Mouse (Mus musculus) thymus, adult 2 months (tissue): Measurements from ENCODE around the gene Pcp4l1. TPM values are rescaled to one million over a fixed set of nuclear protein-coding genes. Genes with fewer than 3 reads are reported as not detected.
A peak's percentile ranks its signal among the peaks of the same experiment; 100 is the strongest.

ENCODE experiments used
- DNase-seq: peaks from one replicate; pipeline ENCODE4 v3.0.0; 2021
- H3K27ac ChIP-seq: fragments of 200-500 bp; 2 replicates; pipeline ENCODE4 v1.5.1; 2012; ENCODE audit warnings: low read length, control low read depth; ENCODE audit not compliant: control insufficient read depth, insufficient read depth
- H3K27me3 ChIP-seq: fragments of 200-500 bp; 2 replicates; pipeline ENCODE4 v1.6.1; 2012; ENCODE audit warnings: mild to moderate bottlenecking, low read length, moderate library complexity, mixed read lengths; ENCODE audit not compliant: control insufficient read depth, insufficient read depth
- H3K36me3 ChIP-seq: fragments of 200-500 bp; 2 replicates; pipeline ENCODE4 v1.6.1; 2012; ENCODE audit warnings: mild to moderate bottlenecking, low read length, moderate library complexity; ENCODE audit not compliant: control insufficient read depth, insufficient read depth
- H3K4me1 ChIP-seq: fragments of 200-500 bp; replicated peaks from 2 replicates; pipeline ENCODE4 v1.6.1; 2012; ENCODE audit warnings: low read length; ENCODE audit not compliant: control insufficient read depth, insufficient read depth
- H3K4me3 ChIP-seq: fragments of 200-500 bp; 2 replicates; pipeline ENCODE4 v1.5.1; 2012; ENCODE audit warnings: mild to moderate bottlenecking, low read length, control low read depth, moderate library complexity; ENCODE audit not compliant: control insufficient read depth, insufficient read depth
- CTCF ChIP-seq: fragments of 200-500 bp; IDR thresholded peaks from 2 replicates; pipeline ENCODE4 v1.5.1; 2012; ENCODE audit warnings: mild to moderate bottlenecking, control low read depth, low read length, moderate library complexity, borderline replicate concordance; ENCODE audit not compliant: control insufficient read depth, poor library complexity, insufficient read depth; ENCODE audit errors: extremely low read depth
- POLR2A ChIP-seq: fragments of 200-500 bp; IDR thresholded peaks from 2 replicates; pipeline ENCODE4 v1.6.1; 2012; ENCODE audit warnings: mild to moderate bottlenecking, low read length, control low read depth, moderate library complexity; ENCODE audit not compliant: control insufficient read depth, poor library complexity, insufficient read depth; ENCODE audit errors: extremely low read depth
- WGBS: fragments of 180-500 bp; shearing (Covaris S2); methylation state at CpG from one replicate; pipeline ENCODE4 v1.1.7; 2018; 5-methylcytosine and 5-hydroxymethylcytosine counted together
- polyA plus RNA-seq: library from polyadenylated mRNA; depleted of rRNA; stranded (reverse); fragments of >200 nt; gene quantifications from 2 replicates; pipeline ENCODE4 v1.2.3, GENCODE M21; 2012

Gene Pcp4l1
- polyA plus RNA-seq, 1 experiment: 7.3 TPM

DNA sequence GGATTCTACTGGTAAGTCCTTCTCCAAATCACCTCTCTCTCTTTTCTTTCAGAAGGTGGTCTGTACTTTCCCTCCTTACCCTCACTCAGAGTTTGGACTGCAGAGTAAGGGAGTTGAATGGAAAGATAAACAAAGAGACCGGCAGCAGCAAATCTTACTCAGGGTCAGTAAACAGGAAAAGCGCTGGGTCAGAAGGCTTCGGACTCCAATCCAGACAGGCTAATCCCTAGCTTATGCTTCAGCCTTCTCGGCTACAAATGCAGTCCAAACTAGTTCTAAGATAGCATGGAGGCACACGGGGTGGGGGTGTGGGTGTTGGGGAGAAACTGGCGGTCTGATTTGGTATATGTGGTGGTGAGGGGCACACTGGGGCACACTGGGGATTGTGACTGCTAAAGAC is 41.4 kb upstream of the Pcp4l1 start:
- peaks cover 74% of the 10 kb centered on the region for H3K36me3 ChIP-seq
- WGBS: 95% methylated on average over 6 of the region's 6 CpGs
- no peak overlapping the region for H3K4me3 ChIP-seq
- H3K27me3 ChIP-seq: no peaks in the 10 kb centered on the region
- TF ChIP-seq POLR2A (no peak), CTCF (no peak)
- no peak for DNase-seq
- H3K27ac ChIP-seq: no peak overlapping the region
- H3K4me1 ChIP-seq: 0 out of 2 replicates have a peak, but pooled peaks cover 2% of the 10 kb centered on the region

- peaks cover 62% of the 10 kb centered on the region for H3K36me3 ChIP-seq
- TF ChIP-seq CTCF: no peak
- TF ChIP-seq POLR2A: no peak
Observed at GRCm38 (mm10) chr1:171235791-171236190, 39.7 kb upstream of the Pcp4l1 start.

GRCm38 (mm10) chr1:171234538-171234937 is 38.5 kb upstream of the Pcp4l1 start:
- Histone ChIP-seq H3K4me3 (no peak overlapping the region), H3K27ac (no peak overlapping the region), H3K36me3 (peaks cover 52% of the 10 kb centered on the region), H3K27me3 (no peaks in the 10 kb centered on the region), H3K4me1 (peaks cover 4% of the 10 kb centered on the region; the same call in 1 of the 2 replicates)
- no peak for TF ChIP-seq POLR2A
- no peak for TF ChIP-seq CTCF
- no peak for DNase-seq
- 88% methylated on average over 4 of the region's 4 CpGs for WGBS

More at GRCm38 (mm10) chr1:171235791-171236190, 39.7 kb upstream of the Pcp4l1 start:
- WGBS: 86% methylated on average over 4 of the region's 4 CpGs
- peaks cover 4% of the 10 kb centered on the region; the same call in 1 of the 2 replicates for H3K4me1 ChIP-seq
- H3K4me3 ChIP-seq: no peak overlapping the region
- DNase-seq: no peak
- no peak overlapping the region for H3K27ac ChIP-seq
- no peaks in the 10 kb centered on the region for H3K27me3 ChIP-seq

DNA sequence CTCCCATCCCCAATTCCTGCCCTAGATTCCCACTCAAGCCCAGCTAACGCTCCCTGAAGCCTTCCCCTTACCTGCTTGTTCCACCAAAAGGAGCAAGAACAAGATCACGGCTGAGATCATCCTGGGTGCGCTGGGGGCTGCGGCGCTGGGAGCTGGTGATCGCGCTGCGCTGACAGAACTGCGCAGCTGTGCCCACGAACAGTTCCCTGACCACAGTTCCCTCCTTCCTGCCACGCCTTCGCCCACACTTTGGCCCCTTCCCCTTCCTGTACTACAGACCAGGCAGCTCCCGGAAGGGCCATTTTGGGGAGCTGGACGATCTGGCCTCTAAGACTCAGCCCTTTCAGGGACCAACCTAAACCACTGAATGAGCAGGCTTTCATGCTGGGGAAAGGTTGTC is 38.1 kb upstream of the Pcp4l1 start, which contains the start of gene Fcer1g:
Fcer1g (minus strand) TSS at position 240 of the 400 bp plus-strand sequence.
- peak within 1 kb of the TSS; percentile 9; the same call in 1 of the 2 replicates for H3K4me3 ChIP-seq
- H3K27ac ChIP-seq: no peak within 1 kb of the TSS
- H3K27me3 ChIP-seq: no peaks in the 10 kb centered on the region
- 21% methylated on average over 14 of the region's 14 CpGs for WGBS
- peaks cover 4% of the 10 kb centered on the region; the same call in 1 of the 2 replicates for H3K4me1 ChIP-seq
- no peak for DNase-seq
- peaks cover 50% of the 10 kb centered on the region for H3K36me3 ChIP-seq
- TF ChIP-seq CTCF: no peak
- TF ChIP-seq POLR2A: no peak

DNA sequence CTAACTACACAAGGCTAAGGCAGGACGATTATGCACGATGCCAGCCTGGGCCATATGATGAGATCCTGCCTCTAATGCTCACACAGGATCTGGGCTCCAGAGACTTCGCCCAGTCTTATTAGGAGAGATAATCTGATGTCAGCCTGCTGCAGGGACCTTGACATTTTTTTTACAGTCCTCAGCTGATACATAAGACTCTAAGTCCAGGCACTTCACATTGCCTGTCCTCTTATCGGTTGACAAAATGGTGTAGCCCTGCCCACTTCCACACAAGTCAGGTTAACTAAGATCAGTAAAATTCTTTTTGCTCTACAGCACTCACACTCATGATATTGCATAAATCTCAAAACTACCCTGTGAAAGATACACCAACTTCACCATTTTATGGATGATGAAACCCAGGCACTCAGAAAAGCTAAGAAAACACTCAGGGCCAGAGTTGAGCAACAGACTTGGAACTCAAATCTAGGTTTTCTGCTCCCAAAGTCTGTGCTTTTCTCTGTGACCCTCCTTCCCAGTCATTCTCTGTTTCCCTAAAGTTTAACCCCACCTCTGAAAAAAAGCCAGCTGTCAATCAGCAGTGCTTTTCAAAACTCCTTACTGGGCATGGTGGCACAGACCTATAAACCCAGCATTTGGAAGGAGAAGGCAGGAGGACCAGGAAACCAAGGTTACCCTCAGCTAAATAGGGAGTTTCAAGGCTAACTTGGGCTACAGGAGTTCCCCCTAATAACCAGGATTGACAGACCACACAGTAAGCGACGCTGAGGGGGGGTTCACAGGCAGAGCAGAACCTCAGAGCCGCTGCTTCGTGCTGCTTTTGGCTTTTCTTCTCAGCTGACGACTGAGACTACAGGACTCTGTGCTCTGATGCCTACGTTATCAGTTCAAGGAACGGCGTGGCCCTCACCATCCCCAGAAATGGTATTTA is 37.0 kb upstream of the Pcp4l1 start:
- TF ChIP-seq CTCF (no peak), POLR2A (no peak)
- peaks cover 4% of the 10 kb centered on the region; the same call in 1 of the 2 replicates for H3K4me1 ChIP-seq
- no peak overlapping the region for H3K4me3 ChIP-seq
- H3K36me3 ChIP-seq: peaks cover 40% of the 10 kb centered on the region
- H3K27ac ChIP-seq: no peak overlapping the region
- DNase-seq: no peak
- H3K27me3 ChIP-seq: no peaks in the 10 kb centered on the region
- 74% methylated on average over 12 of the region's 12 CpGs for WGBS

GRCm38 (mm10) chr1:171232348-171232747 is 36.3 kb upstream of the Pcp4l1 start:
- no peak overlapping the region for H3K27ac ChIP-seq
- peaks cover 32% of the 10 kb centered on the region for H3K36me3 ChIP-seq
- H3K27me3 ChIP-seq: no peaks in the 10 kb centered on the region
- H3K4me1 ChIP-seq: peaks cover 4% of the 10 kb centered on the region; the same call in 1 of the 2 replicates
- TF ChIP-seq CTCF (no peak), POLR2A (no peak)
- H3K4me3 ChIP-seq: no peak overlapping the region
- 58% methylated on average over 5 of the region's 5 CpGs for WGBS
- DNase-seq: no peak
